Mouse (Mus musculus) cerebellum, postnatal 36 days (tissue): ENCODE results near the gene Shld2.
"Not testable (repeated sequence)": the region's sequence is repeated elsewhere in the genome, so short reads cannot be mapped to it uniquely, and the experiment has no call there.

Experiments used
- DNase-seq, 2 experiments: peaks; one replicate each; pipeline ENCODE4 v3.0.0; 2021 to 2022; ENCODE audit warnings: mixed read lengths in 2 of 2

The Shld2 gene

GRCm38 (mm10) chr14:34317431-34317830, 7.1 kb upstream of the Shld2 start:
- no peak for DNase-seq

GRCm38 (mm10) chr14:34316346-34316745, 6.1 kb upstream of the Shld2 start:
- DNase-seq = no peak

DNA sequence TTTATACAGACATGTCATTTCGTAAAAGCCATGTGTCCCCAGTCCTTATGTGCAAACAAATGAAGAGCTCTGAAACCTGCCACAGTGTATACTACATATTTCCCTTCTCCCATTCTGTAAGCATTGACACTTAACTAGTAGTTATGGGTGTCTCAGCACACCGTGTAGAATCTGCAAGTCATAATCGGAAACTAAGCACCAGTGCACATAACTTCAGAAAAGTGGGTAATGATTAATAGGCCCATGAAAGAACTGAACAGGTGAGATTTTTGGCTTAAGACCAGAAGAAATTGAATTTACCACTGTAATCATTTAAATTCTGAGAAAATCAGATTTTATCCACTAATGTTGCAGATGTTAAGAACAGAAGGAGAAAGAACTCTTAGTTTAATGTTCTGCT, 4.5 kb upstream of the Shld2 start:
- DNase-seq = no peak

DNA sequence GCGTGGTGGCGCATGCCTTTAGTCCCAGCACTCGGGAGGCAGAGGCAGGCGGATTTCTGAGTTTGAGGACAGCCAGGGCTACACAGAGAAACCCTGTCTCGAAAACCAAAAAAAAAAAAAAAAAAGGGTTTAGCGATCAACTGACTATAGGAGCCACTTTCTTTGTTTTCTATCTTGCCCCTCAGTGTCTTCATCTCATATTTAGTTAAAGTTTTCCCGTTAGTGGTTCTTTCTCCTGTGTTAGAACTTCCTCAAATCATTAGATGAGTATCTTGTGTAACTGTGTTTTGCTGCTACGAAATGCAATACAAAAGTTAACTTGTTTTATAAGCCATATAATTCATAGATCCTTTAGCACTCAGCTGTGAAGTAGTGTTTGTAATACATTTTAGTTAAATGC, 4.1 kb upstream of the Shld2 start:
- not testable (repeated sequence) for DNase-seq

GRCm38 (mm10) chr14:34313612-34314011, 3.3 kb upstream of the Shld2 start:
- no peak for DNase-seq

DNA sequence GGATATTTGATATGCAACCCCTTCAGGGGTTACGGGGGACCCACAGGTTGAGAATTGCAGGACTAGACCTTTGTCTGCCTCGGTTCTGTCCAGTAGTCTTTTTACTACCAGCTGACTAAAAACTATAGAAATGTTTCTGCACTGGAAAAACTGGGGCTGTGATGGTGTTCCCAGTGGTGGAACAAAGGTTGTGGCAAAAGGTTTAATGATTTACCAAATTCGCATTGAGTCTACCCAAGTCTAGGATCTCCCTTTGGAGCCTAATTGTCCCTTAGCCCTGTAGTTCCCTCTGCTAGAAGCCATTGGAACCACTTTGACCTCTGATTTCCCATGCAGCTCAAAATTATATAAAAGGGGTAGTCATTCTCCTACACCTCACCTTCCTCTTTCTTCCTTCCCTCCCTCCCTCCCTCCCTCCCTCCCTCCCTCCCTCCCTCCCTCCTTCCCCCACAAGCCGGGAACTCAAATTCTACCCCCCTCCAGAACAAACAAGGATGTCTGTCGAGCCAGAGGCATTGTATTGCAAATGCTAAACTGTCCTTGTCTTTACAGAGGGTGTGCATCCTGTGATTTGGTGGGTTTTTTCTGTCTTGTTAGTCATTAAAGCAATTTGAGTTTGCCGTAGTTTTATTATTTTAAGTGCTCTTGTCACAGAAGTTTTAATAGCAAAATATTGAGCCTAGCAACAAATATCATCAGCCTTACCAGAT, 2.2 kb upstream of the Shld2 start:
- no peak for DNase-seq

GRCm38 (mm10) chr14:34311691-34312090, 1.4 kb upstream of the Shld2 start:
- no peak for DNase-seq

GRCm38 (mm10) chr14:34311021-34311631, 833 bp upstream of the Shld2 start:
- peak; percentile 56 to 59 for DNase-seq

GRCm38 (mm10) chr14:34309907-34310233, 423 bp downstream of the Shld2 start:
- no peak for DNase-seq

DNA sequence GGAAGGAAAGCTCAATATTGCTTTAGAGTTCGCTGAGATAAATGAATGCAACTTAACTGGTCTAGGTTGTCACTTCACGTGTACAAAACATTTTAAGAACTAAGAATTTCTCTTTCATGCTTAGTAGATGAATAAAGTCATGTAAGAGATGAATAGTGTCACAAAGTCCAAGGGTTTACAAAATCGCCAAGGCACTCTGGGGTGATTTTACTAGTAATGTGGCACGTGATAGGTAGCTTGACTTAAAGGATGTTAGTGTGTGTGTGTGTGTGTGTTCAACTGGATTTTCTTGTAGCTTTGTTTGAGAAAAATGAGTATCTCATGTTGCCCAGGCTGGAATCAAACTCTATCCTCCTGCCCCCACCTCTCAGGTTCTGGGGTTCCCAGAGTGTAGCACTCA, 1.0 kb downstream of the Shld2 start:
- DNase-seq = no peak

DNA sequence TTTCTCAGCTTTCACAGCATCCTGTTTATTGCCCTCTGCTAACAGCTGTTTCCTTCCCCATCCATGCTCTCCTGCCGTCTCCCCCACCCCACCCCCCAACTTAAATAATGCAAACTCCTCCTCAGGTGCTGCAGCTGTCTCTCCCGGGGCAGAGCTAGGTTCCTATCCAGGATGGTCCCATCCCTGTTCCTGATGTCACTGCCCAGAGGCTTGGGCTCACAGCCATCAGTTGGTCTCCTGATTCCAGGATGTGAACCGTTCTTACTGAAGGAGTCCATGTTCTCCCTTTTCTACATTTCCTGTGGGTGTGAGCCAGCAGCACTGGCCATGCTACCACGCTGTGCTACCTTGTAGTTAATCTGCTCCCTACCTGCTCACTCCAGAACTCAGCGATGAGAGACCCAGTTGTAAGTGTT, 7.0 kb downstream of the Shld2 start:
- no peak for DNase-seq

DNA sequence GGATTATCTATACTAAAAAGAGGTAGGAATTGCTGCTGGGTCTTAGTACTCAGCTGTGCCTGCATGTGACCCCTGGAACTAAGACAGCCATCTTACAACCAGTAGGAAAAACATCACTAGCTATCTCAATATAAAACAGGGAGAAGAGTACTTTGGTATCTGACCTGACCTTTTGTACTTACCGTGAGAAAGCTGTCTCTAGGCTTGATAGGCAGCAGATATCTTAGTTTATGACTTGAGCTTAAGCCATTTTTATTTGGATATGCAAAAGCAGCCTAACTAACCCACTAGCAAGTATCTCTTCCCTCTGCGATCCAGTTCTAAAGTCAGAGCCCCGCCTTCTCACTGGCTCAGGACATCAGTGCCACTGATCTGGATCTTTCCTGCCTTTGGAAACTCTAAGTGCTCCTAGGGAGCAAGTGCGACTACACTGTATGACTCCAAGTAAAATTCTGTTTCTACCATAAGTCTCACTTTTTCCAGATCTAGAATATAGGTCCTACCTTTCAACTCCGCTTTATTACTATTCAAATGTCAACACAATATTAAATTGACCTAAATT, 7.5 kb downstream of the Shld2 start:
- DNase-seq = no peak

DNA sequence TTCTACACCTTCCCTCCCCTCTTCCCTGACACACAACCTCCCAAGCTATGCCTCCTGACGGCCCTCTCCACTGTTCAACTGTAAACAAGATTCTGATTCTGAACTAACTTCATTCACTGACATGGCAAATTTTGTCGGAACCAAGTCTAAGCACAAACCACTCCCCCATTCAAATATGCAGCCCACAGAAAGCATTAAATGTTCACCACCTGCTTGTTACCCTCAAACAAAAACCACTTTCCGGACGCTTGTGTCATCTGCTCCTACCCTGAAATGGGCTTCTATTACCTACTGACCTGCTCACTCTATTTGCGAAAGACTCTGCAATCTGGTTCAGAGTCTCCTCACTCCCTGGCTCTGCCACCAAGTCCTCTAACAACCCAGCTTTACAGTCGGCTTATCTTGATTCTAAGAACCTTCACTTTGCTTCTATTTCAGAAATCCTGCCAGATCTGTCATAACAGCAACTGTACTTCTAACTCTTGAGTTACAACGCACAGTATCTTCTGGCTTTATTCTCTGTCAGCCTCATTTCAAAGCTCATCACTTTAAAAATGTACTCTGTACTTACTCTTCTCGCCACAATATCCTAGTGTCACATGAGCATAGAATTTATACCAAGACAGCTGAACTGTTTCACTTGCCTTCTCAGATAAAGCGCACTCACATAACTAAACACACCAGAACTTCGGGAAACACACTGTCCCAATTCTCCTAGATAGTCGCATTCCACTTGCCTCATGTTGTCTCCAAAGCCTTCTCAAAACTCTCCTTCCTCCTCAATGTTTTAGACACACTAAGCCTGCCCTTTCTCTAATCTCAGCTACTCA, 11.2 kb downstream of the Shld2 start:
- DNase-seq = no peak

GRCm38 (mm10) chr14:34297634-34298033, 12.7 kb downstream of the Shld2 start:
- no peak for DNase-seq

GRCm38 (mm10) chr14:34297038-34297437, 13.3 kb downstream of the Shld2 start:
- no peak for DNase-seq

- DNase-seq = no peak
These were observed 13.9 kb downstream of the Shld2 start for GRCm38 (mm10) chr14:34296350-34296749.

DNA sequence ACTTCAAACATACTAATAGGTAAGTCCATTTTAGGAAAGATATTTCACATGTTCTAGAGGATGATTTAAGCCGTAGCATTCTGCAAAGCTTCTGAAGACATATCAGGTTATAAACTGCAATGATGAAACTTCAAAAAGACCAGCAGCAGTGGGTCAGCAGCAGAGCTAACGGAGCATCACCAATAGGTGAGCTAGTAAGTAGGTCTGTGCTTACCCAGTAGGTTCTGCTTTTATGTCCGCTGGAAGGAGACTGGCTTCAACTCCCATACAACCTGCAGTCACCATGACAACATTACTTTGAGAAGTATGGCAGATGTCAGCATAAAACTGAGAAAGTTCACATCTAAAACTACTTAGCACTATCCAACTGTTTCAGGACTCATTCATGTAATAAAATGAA, 16.7 kb downstream of the Shld2 start:
- no peak for DNase-seq

DNA sequence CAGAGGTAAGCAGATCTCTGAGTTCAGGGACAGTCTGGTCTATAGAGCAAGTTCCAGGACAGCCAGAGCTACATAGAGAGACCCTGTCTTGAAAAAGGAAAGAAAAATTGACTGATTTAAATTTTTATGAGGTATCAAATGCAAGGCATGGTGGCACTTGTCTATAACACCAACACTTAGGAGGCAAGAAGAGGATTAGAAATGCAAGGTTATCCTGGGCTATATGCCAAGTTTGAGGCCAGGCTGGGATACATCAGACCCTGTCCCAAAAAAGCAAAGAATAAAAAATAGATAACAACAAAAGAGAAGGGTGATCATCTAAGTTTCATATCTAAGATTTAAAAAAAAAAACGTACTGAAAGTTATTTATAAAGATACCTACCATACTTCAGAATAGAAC, 20.1 kb downstream of the Shld2 start:
- DNase-seq = no peak

DNA sequence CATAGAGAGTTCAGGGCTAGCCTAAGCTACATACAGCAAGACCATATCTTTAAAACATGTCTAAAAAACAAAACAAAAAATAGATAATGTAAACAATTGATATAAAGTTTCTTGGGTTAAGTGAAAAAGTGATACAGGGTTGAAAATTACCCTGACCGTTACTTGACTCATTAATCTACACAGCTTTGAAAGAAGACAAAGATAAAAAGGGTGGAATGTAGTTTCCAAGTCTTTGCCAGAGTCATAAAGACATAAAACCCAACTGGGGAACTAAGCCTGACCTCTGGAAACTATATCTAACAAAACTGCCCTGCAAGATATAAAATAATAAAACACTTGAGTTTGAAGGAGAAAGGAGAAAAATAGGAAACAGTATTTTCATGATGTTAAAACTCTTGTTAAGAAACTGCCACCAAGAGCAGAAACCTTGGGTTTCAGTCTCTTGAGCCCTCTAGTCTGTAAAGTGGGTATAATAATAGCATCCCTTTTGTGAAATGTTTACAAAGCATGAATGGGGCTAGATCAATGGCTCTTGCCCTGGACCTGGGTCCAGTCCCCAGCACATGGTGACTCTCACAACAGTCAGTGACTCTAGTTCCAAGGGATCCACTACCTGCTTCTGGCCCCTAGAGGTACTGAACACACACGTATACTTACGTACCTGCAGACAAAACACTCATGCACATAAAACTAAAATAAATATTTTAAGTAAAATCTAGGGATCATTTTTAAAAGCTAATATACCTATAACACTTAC, 20.9 kb downstream of the Shld2 start:
- no peak for DNase-seq

DNA sequence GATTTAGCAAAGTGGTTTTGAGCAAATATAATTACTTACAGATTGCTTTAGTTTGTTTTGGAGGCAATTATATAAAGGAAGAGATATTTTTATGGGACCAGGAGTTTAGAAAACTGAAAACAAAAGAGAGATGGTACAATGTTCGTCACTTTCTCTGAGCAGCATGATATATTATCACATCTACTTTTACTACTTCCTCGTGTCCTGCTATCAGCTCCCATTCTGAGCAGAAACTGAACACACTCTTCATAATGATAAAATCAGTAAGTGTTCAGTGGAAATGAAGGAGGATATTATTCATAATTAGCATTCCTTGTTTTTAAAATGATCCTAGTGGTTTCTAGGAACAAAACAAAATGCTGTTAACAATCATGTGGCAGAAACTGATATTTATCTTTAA, 21.9 kb downstream of the Shld2 start:
- DNase-seq = no peak

DNA sequence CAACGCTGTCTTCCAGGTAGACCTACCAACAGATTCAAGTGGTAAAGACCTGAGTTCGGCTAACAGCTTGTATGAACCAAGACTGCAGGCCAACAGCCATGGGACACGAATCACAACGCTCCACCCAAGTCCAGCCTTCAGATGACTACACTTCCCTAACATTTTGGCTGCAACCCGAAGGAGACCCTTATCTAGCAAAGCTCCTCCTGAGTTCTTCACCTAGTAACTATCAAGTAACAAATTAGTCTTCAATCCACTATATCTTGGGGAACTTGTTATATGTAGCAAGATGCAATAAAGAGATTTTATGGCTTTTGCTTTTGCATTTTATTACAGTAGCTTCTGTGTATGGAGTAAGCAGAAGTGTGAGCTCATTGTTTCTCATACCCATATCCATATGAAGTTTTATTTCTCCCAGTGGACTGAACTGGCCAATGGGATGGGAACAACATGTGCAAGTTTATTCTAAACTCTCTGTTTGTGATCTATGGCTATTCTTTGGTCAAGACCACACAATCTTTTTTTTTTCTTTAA, 28.5 kb downstream of the Shld2 start:
- no peak for DNase-seq

DNA sequence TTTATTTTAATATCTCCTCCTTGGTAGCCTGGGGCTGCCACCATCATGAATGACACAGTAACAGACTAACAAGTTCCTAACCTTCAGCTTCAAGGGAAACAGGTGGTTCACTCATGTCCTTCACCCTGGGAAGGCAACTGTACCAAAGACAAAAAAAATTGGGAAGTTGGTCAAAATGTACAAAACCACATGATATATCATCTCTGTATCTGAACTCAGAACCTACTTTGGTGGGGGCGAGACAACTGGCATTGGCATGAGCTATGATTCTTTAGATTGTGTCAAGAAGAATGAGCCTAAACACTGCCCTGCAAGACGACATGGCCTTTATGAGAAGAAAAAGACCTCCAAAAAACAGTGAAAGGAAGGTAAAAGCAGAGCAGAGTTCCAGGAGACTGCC, 29.5 kb downstream of the Shld2 start:
- no peak for DNase-seq

DNA sequence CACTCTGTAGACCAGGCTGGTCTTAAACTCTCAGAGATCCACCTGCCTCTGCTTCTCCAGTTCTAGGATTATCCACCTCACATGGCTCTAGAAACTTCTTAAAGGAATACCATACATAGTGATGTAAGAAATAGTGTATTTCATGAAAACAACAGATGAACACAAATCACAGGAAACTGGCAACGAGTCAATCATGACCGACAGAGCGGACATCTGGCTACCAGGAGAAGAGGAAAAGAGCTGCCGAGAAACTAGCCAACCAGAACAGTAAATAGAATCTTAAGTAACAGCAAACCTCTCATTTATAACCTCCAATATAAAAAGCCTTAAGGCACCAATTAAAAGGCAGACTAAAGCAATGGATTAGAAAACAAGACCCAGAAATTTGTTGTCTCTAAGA, 30.6 kb downstream of the Shld2 start:
- DNase-seq = no peak
